Mouse (Mus musculus) brain, embryonic 14.5 days (tissue): Measurements from ENCODE around the gene Creb5.

ENCODE experiments used
- CTCF ChIP-seq: fragments of 200-500 bp; IDR thresholded peaks from 2 replicates; pipeline ENCODE4 v1.5.1; 2012; ENCODE audit warnings: inconsistent platforms, mild to moderate bottlenecking, moderate library complexity, borderline replicate concordance; ENCODE audit not compliant: insufficient read depth, insufficient read length; ENCODE audit errors: extremely low read depth
- POLR2A ChIP-seq: fragments of 200-500 bp; IDR thresholded peaks from 2 replicates; pipeline ENCODE4 v1.6.1; 2012; ENCODE audit warnings: mild to moderate bottlenecking, inconsistent platforms, borderline replicate concordance; ENCODE audit not compliant: poor library complexity, insufficient read depth, insufficient read length, severe bottlenecking; ENCODE audit errors: extremely low read depth

DNA sequence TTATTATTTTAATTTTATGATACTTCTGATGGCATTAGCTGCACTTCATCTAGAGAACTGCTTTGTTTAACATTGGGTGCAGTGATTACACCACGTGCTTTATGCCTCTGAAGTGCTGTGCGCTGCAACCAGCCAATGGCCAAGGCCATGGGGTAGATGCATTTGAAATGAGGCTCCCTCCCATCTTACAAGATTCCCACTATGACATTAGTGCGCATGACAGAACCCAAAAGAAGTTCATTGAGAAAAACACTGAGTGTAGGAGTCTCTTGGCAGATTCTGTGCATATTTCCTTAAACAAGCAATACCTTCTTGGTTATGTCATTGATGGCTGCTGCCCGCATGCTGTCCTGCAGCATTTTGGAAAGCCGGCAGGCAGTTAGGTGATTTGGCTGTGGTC is 19.6 kb downstream of the Creb5 start:
- TF ChIP-seq POLR2A (no peak), CTCF (no peak)
